Mouse (Mus musculus) E14TG2a.4 (cell line): ENCODE results near the gene Dpp4.
A peak's percentile ranks its signal among the peaks of the same experiment; 100 is the strongest.

ENCODE experiments used
- H3K27me3 ChIP-seq: 2 replicates; pipeline ENCODE4 v1.6.1; 2014; ENCODE audit warnings: low read length, control low read depth; ENCODE audit not compliant: insufficient read depth
- H3K36me3 ChIP-seq: 2 replicates; pipeline ENCODE4 v1.6.1; 2014; ENCODE audit warnings: low read length, control low read depth; ENCODE audit not compliant: insufficient read depth
- H3K4me1 ChIP-seq: replicated peaks from 2 replicates; pipeline ENCODE4 v1.6.1; 2014; ENCODE audit warnings: low read depth, low read length, control low read depth
- H3K4me3 ChIP-seq: replicated peaks from 2 replicates; pipeline ENCODE4 v1.5.1; 2014; ENCODE audit warnings: mild to moderate bottlenecking, low read length
- H3K9me3 ChIP-seq: 2 replicates; pipeline ENCODE4 v1.6.1; 2014; ENCODE audit warnings: low read length, control low read depth
- CTCF ChIP-seq: conservative IDR thresholded peaks from 2 replicates; pipeline ENCODE4 v1.5.1; 2014; ENCODE audit warnings: low read length
- NANOG ChIP-seq: IDR thresholded peaks from 2 replicates; pipeline ENCODE4 v1.6.1; 2014; ENCODE audit warnings: borderline replicate concordance, low read length, mixed read lengths
- POU5F1 ChIP-seq: IDR thresholded peaks from 2 replicates; pipeline ENCODE4 v1.6.1; 2014; ENCODE audit warnings: low read length, borderline replicate concordance

The Dpp4 gene

GRCm38 (mm10) chr2:62412081-62412821 is at the start of gene Dpp4:
Gene Dpp4 (minus strand): TSS chr2:62412231.
- H3K4me3 ChIP-seq, result peak within 1 kb of the TSS; percentile 75
- H3K9me3 ChIP-seq, result peaks cover 25% of the 10 kb centered on the region
- peaks cover 13% of the 10 kb centered on the region for H3K27me3 ChIP-seq
- peaks cover 52% of the 10 kb centered on the region for H3K4me1 ChIP-seq
- H3K36me3 ChIP-seq, result no peaks in the 10 kb centered on the region
- TF ChIP-seq CTCF, result no peak
- TF ChIP-seq POU5F1, result no peak
- TF ChIP-seq NANOG, result no peak

- H3K27me3 ChIP-seq, result peaks cover 3% of the 10 kb centered on the region
- TF ChIP-seq NANOG (no peak), POU5F1 (no peak), CTCF (no peak)
- no peaks in the 10 kb centered on the region for H3K36me3 ChIP-seq
- no peaks in the 10 kb centered on the region for H3K4me1 ChIP-seq
- peaks cover 11% of the 10 kb centered on the region for H3K9me3 ChIP-seq
- H3K4me3 ChIP-seq, result no peak overlapping the region
These were observed 48.9 kb upstream of the Dpp4 start for GRCm38 (mm10) chr2:62460815-62461450.

DNA sequence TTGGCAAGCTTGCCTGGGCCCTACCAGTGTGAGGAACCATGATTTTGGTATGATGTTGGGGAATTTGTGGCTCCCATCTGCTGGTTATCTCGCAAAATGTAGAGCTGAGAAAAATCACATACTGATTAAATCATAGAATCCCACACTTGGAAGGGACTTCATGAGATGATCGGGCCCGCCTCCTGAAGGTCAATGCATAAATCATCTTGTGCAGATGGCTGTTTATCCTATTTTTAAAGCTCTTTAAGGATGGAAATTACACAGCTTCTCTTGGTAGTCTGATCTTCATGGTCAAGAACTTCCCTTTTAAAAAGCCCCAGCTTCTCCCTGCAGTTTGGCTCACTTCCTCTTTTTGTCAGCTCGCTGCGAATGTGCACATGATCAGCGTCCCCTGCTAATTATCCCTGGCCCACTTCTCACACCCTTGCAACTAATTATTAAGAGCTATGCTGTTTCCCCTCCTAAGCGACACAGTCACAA is 48.2 kb upstream of the Dpp4 start:
- no peaks in the 10 kb centered on the region for H3K36me3 ChIP-seq
- no peaks in the 10 kb centered on the region for H3K4me1 ChIP-seq
- peaks cover 3% of the 10 kb centered on the region for H3K27me3 ChIP-seq
- H3K9me3 ChIP-seq, result peaks cover 11% of the 10 kb centered on the region
- TF ChIP-seq POU5F1, result no peak
- no peak for TF ChIP-seq NANOG
- TF ChIP-seq CTCF, result no peak
- no peak overlapping the region for H3K4me3 ChIP-seq

GRCm38 (mm10) chr2:62459241-62460174 is 47.5 kb upstream of the Dpp4 start:
- Histone ChIP-seq H3K27me3 (peaks cover 3% of the 10 kb centered on the region), H3K36me3 (no peaks in the 10 kb centered on the region), H3K4me3 (no peak overlapping the region), H3K4me1 (no peaks in the 10 kb centered on the region), H3K9me3 (peaks cover 11% of the 10 kb centered on the region)
- TF ChIP-seq NANOG (no peak), CTCF (no peak)

- no peak overlapping the region for H3K4me3 ChIP-seq
- no peaks in the 10 kb centered on the region for H3K36me3 ChIP-seq
- no peak for TF ChIP-seq POU5F1
- TF ChIP-seq CTCF, result peak; percentile 61
- H3K27me3 ChIP-seq, result peaks cover 3% of the 10 kb centered on the region
- peaks cover 11% of the 10 kb centered on the region for H3K9me3 ChIP-seq
- no peaks in the 10 kb centered on the region for H3K4me1 ChIP-seq
These were observed 46.0 kb upstream of the Dpp4 start for GRCm38 (mm10) chr2:62458070-62458469.

DNA sequence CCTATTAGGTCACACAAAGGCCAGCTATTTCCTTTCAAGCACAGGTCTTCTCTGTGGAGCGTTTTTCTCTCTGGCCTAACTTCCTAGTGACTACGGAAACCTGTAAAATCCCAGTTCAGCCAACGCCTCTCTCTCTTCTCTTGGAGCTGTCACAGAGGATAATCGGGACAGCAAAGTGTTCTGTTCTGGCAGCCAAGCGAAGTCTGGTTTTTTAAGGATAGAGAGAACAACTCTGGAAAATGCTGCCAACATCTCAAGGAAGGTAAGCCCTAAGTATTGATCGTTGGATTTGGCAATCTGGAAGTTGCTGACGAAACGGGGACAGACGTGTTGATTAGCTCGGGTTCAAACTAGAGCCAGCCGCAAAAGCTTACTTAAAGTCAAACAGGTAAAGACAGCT is 43.0 kb upstream of the Dpp4 start:
- H3K9me3 ChIP-seq, result peaks cover 4% of the 10 kb centered on the region
- no peaks in the 10 kb centered on the region for H3K36me3 ChIP-seq
- peaks cover 3% of the 10 kb centered on the region for H3K27me3 ChIP-seq
- TF ChIP-seq POU5F1 (no peak), CTCF (no peak), NANOG (no peak)
- H3K4me3 ChIP-seq, result no peak overlapping the region
- H3K4me1 ChIP-seq, result no peaks in the 10 kb centered on the region

DNA sequence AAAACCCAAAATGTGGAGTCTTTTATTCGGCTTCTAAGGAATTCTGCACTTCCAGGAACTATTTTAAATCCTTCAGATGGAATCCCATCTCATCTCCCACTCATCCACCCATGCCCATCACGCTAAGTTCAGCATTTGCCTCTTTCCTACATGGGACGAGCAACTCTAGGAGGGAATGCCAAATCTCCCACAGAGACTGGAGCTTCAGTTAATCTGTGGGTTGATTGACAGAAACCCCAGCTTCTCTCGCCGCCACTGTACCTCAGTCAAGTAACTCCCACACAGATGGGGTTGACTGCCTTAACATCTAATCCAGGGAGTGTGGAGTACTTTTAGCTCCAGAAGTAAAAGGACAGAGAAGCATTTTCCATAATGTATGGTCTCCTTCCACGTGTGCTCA is 42.0 kb upstream of the Dpp4 start:
- Histone ChIP-seq H3K27me3 (peaks cover 3% of the 10 kb centered on the region), H3K9me3 (peaks cover 4% of the 10 kb centered on the region), H3K36me3 (no peaks in the 10 kb centered on the region), H3K4me1 (no peaks in the 10 kb centered on the region), H3K4me3 (no peak overlapping the region)
- TF ChIP-seq NANOG (no peak), CTCF (no peak), POU5F1 (no peak)

DNA sequence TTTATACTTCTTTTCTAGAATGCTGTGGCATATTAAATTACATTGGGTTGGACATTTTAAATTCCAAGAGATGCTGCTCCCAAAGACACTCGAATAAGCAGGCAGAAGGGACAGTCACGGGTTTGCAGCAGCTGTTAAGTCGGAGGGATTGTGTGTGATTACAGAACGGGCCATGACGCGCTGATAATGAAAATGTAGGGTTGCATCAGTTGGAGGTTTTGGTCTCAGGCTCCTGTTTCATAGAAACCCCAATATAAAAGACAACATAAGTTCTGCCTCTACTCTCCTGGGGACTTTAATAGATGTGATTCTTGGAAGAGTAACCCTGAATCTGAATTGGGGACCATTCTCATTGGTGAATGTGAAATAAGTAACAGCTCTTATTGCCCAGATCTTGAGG is 38.3 kb upstream of the Dpp4 start:
- H3K27me3 ChIP-seq, result 0 out of 2 replicates have a peak, but pooled peaks cover 2% of the 10 kb centered on the region
- no peak for TF ChIP-seq CTCF
- TF ChIP-seq POU5F1, result no peak
- no peak for TF ChIP-seq NANOG

More for the DNA sequence above, 38.3 kb upstream of the Dpp4 start:
- Histone ChIP-seq H3K4me1 (no peaks in the 10 kb centered on the region), H3K9me3 (no peaks in the 10 kb centered on the region), H3K36me3 (no peaks in the 10 kb centered on the region), H3K4me3 (no peak overlapping the region)
